ENCODE assay signal across 15 mouse cellular contexts in genomic region chr14:54181306-54181705, GRCm38 (mm10).
DNase-seq lines count a peak whose midpoint lies in the region; ATAC-seq and TF ChIP-seq lines count a peak whose summit lies in the region.
"Had no signal": no experiment of that assay in that cellular context is flagged by ENCODE, and none has a peak within 500 bp of the region (broad histone marks: within the 10 kb centered on the region; RNA-seq: fewer than 3 reads in every experiment).

No protein-coding gene starts in this region.

- no peak for ATAC-seq in heart, embryonic 12.5 days (ENCODE audit: insufficient number of reproducible peaks, low FRiP score)
- ATAC-seq in lung, embryonic 14.5 days (ENCODE audit: insufficient read depth), result no peak
- peak; percentile 28 for ATAC-seq in inflammation-experienced regulatory T-cells, adult 6 months

- H3K9ac ChIP-seq in heart, embryonic 12.5 days, result no peak overlapping the region
- H3K9ac ChIP-seq in lung, embryonic 14.5 days, result no peak overlapping the region
- H3K9ac ChIP-seq: embryonic facial prominence, embryonic 12.5 days; limb, embryonic 12.5 days; liver, embryonic 14.5 days had no signal

- H3K9me3 ChIP-seq in heart, embryonic 12.5 days (replicated peaks), result no peaks in the 10 kb centered on the region
- H3K9me3 ChIP-seq in lung, embryonic 14.5 days (ENCODE audit: low read depth, low read length), result no peaks in the 10 kb centered on the region
- H3K9me3 ChIP-seq: embryonic facial prominence, embryonic 12.5 days; limb, embryonic 12.5 days had no signal

- H3K4me3 ChIP-seq in heart, embryonic 12.5 days, result no peak overlapping the region
- H3K4me3 ChIP-seq in lung, embryonic 14.5 days (ENCODE audit: low read depth, low read length), result no peak overlapping the region
- H3K4me3 ChIP-seq in lung, adult 2 months (replicated peaks; ENCODE audit: extremely low read depth, low read depth, low read length), result no peak overlapping the region
- H3K4me3 ChIP-seq: embryonic facial prominence, embryonic 12.5 days; left cerebral cortex, adult 2 months; limb, embryonic 12.5 days had no signal

- H3K36me3 ChIP-seq in heart, embryonic 12.5 days, result no peaks in the 10 kb centered on the region
- H3K36me3 ChIP-seq in lung, embryonic 14.5 days (ENCODE audit: insufficient read depth), result no peaks in the 10 kb centered on the region
- H3K36me3 ChIP-seq: embryonic facial prominence, embryonic 12.5 days; limb, embryonic 12.5 days had no signal

- DNase-seq in heart, adult 18-20 months, result no peak
- DNase-seq in lung, embryonic 14.5 days, result no peak
- DNase-seq in lung, adult 2 months, result no peak
- peak; percentile 57 for DNase-seq in CD4-positive helper T cell, adult 2 months (ENCODE audit: low read depth, low spot score)
- DNase-seq in frontal cortex, postnatal 10 days (ENCODE audit: low spot score in 2 of 2), result no peak
- no peak for DNase-seq in left cerebral cortex, adult 8-10 months (ENCODE audit: low spot score in 2 of 2)
- DNase-seq: cerebellum, adult 18-20 months; gastrocnemius, postnatal 25 days; retina, postnatal 1 day had no signal

- 63% methylated on average over 3 of the region's 3 CpGs for WGBS in heart, embryonic 12.5 days
- WGBS in lung, embryonic 14.5 days, result 71% methylated on average over 3 of the region's 3 CpGs
- 52% methylated on average over 3 of the region's 3 CpGs for WGBS in lung, adult 2 months

- peaks cover 41% of the 10 kb centered on the region for H3K4me1 ChIP-seq in heart, embryonic 12.5 days (replicated peaks)
- H3K4me1 ChIP-seq in lung, embryonic 14.5 days (ENCODE audit: insufficient read depth), result peaks cover 27% of the 10 kb centered on the region
- peaks cover 15% of the 10 kb centered on the region for H3K4me1 ChIP-seq in lung, adult 2 months (ENCODE audit: control insufficient read depth, insufficient read depth, low read length)
- H3K4me1 ChIP-seq: limb, embryonic 12.5 days had no signal

- H3K27ac ChIP-seq in heart, embryonic 12.5 days (ENCODE audit: poor library complexity, severe bottlenecking), result 0 out of 2 replicates have a peak overlapping the region, but pooled peaks have one; percentile 14
- peak overlapping the region; percentile 52; the same call in 1 of the 2 replicates for H3K27ac ChIP-seq in lung, embryonic 14.5 days (ENCODE audit: low read depth)
- H3K27ac ChIP-seq: embryonic facial prominence, embryonic 12.5 days; left cerebral cortex, adult 2 months; limb, embryonic 12.5 days; liver, embryonic 14.5 days had no signal

- H3K4me2 ChIP-seq in heart, embryonic 12.5 days, result no peak overlapping the region
- no peak overlapping the region for H3K4me2 ChIP-seq in lung, embryonic 14.5 days
- H3K4me2 ChIP-seq: embryonic facial prominence, embryonic 12.5 days; limb, embryonic 12.5 days had no signal

- no peak for TF ChIP-seq CTCF in lung, embryonic 14.5 days (IDR thresholded peaks at IDR 0.05; ENCODE audit: low read depth)
- TF ChIP-seq CTCF in lung, adult 2 months (IDR thresholded peaks at IDR 0.05; ENCODE audit: insufficient read depth, low read length), result no peak

- no peak for TF ChIP-seq POLR2A in lung, adult 2 months (IDR thresholded peaks at IDR 0.05; ENCODE audit: borderline replicate concordance, extremely low read depth, low read depth, low read length)

- no peaks in the 10 kb centered on the region for H3K27me3 ChIP-seq in heart, embryonic 12.5 days (replicated peaks)
- no peaks in the 10 kb centered on the region for H3K27me3 ChIP-seq in lung, embryonic 14.5 days (ENCODE audit: insufficient read depth, low read length)
- H3K27me3 ChIP-seq: embryonic facial prominence, embryonic 12.5 days; limb, embryonic 12.5 days had no signal
